Mouse (Mus musculus): ENCODE measurements around the gene Lrrc17.

- TF ChIP-seq POLR2A (IDR thresholded peaks at IDR 0.05; ENCODE audit: control insufficient read depth, low read depth, low read length) (no peak), CTCF (IDR thresholded peaks at IDR 0.05; ENCODE audit: control insufficient read depth, insufficient read depth, insufficient replicate concordance, low read depth, low read length) (no peak)
These were observed 29.5 kb downstream of the Lrrc17 start for GRCm38 (mm10) chr5:21572764-21573416.
